Mouse (Mus musculus): ENCODE measurements around the gene Arfgap1.

Arfgap1 gene

GRCm38 (mm10) chr2:180967010-180967763 is at the start of gene Arfgap1:
Gene Arfgap1, plus strand, starts transcription at chr2:180967225.
- in situ Hi-C loops (cut with MseI, MboI), result no loop called here

DNA sequence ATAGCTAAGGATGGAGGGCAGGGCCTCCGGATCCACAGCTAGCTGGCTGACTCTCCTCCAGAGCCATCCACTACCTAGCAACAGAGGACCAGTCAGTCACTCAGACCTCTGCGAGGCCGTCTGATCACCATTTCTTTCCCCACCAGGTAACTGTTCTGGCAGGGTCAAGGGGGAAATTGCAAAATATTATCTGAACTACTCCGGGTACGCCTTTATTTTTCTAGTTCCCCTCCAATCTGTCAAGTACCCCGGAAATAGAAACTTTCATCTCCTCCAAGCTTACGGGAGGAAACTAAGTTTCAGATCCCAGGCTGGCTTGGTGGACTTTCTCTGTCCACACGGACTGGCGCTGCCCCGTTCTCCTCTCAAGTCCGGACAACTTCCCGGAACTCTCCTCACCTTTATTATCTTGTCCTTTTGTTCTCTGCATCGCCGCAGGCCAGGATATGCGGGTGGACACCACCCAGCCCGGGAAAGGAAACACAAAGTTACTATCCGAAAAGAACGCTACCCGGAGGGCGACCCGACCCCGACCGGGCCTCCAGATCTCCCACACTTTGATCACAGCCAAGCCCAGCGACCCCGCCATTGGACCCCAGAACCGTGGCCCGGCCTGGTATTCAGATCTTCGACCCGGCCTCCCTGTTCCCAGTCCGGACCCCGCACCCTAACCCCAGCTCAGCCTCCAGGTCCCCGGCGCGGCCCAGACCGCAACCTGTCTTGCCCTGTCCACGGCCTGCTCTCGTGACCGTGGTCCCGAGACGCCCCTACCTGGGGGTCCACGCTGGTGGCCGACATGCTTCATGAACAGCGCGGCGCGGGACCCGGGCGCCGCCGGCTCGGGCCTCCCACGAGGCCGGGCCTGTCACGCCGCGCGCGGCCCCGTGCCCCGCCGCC is 46.9 kb upstream of the Arfgap1 start:
- in situ Hi-C loops (cut with MseI, MboI), result loop anchor here in 1 of 2 experiments (5.0 kb wide), 1 partner anchor 42 kb away; no protein-coding TSS in a partner anchor

GRCm38 (mm10) chr2:180920810-180921400 is 46.1 kb upstream of the Arfgap1 start, which contains the start of gene Ythdf1:
Gene Ythdf1, minus strand, starts transcription at chr2:180920949.
- in situ Hi-C loops (cut with MseI, MboI), result loop anchor here in 1 of 2 experiments (5.0 kb wide), 1 partner anchor 41 kb away; no protein-coding TSS in a partner anchor

GRCm38 (mm10) chr2:180922739-180923138 is 44.3 kb upstream of the Arfgap1 start:
- in situ Hi-C loops (cut with MseI, MboI), result loop anchor here in 1 of 2 experiments (5.0 kb wide), 1 partner anchor 40 kb away; no protein-coding TSS in a partner anchor

- in situ Hi-C loops (cut with MseI, MboI), result loop anchor here in 1 of 2 experiments (5.0 kb wide), 1 partner anchor 37 kb away; no protein-coding TSS in a partner anchor
Measured at GRCm38 (mm10) chr2:180925176-180925575, 41.8 kb upstream of the Arfgap1 start.

DNA sequence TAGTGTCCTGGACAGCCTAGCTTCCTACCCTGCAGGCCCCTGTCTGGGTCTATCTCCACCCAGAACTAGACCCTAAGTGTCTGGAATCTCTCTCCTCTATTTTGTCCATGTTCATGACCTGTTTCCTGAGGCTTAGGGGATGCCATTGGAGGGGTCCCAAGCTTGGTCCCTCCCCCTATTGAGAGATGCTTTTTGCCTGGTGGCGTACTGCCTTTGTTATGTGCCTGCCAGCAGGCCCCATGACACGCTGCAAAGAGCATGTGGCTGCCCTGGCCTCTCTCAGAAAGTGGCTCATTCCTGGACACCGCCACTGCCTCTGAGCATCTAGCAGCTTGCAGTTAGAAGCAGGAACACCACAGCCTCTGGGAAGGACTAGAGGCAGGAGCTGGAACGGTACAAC is 38.3 kb upstream of the Arfgap1 start, which contains the start of gene Birc7:
Birc7 (plus strand) TSS at position 301 of the 400 bp plus-strand sequence.
- in situ Hi-C loops (cut with MseI, MboI), result loop anchor here in 1 of 2 experiments (5.0 kb wide), 1 partner anchor 34 kb away; no protein-coding TSS in a partner anchor

DNA sequence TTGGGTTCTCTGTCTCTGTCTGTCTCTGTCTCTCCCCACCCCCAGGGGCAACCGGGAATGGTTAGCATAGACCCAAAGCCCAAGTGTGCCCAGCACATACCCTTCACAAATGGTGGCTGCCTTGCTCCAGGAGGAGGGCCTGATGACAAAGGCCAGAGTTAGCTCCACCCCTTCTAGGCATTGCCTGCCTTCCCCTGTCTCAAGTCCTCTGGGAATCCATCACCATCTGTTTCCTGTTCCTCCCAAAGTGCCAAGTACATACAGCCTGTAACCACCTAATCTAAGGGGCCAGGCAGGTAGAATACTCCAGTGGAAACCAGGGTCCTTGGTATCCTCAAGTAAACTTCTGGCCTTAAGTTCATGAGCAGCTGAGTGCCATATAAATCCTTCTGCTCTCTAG is 34.6 kb upstream of the Arfgap1 start:
- in situ Hi-C loops (cut with MseI, MboI), result no loop called here

DNA sequence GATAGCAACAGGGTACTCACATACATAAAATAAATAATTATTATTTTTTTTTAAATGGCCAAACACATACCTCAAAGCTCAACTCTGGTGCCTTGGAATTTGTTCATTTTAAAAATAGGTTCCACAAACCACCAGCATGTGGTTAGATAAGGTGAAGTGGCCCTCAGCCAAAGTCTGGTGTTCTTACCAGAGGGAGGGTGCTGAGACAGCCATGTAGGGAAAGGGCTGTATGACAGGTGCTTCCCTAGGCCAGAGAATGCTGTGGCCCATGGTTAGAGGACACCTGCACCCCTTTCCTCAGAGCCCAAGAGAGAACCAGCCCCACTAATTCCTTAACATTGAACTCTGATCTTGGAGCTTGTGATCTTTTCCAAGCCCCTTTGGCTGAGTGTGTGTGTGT is 26.8 kb upstream of the Arfgap1 start:
- in situ Hi-C loops (cut with MseI, MboI), result no loop called here

DNA sequence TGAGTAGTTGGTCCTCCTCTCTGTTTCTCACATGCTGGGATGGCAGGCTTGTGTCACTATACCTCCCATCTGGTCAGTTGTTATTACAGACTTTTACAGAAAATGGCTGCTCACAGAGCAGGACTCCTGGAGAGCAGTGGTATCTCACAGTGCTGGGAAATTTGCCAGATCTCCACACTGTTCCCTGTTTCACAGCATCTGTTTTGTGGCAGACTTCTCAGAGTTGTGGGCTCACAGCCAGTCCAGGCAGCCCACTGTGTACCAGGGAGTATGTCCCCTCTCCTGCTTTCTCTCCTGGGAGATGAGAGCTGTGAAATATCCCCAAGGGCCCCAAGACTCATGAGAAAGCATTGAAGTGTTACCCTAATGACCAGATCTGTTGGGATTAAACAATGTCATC is 25.2 kb upstream of the Arfgap1 start:
- in situ Hi-C loops (cut with MseI, MboI), result no loop called here

DNA sequence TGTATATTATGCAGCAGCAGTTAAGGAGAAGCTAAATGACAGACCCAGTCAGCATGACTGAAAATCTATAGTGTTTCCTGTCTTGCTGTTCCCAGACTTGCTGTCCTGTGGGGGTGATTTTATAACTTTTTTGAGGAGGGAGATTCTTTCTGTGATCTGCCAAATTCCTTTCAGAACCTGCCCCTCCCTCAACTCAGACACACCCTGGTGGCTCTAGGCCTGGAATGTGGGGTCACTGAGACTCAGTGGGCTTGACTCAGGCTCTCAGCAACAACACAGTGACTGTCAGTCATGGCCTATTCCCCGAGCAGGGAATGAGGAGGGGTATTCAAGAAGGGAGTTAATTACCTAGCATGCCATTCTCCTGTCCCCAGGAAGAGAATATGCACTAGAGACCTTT is 17.1 kb upstream of the Arfgap1 start:
- in situ Hi-C loops (cut with MseI, MboI), result no loop called here

DNA sequence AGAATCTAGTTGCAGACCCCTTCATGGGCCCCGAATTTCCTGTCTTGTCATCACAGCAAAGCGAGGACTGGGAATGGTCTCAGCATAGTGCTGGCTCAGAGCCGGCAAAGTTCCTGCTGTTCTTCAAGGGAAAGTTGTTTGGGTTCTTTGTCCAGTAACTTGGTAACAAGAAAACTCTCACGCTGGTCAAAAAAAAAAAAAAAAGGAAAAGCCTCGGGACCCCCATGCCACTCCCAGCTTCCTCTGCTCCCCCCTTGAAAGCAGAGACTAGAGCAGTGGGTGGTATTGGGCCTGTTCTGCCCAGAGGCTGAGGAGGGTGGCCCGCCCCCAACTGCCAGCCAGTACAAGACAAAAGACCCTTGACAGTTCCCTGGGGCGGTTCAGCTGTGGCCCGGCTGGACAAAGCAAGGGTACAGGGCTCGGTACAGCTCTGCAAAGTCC is 14.3 kb upstream of the Arfgap1 start:
- in situ Hi-C loops (cut with MseI, MboI), result no loop called here

- in situ Hi-C loops (cut with MseI, MboI), result no loop called here
Measured at GRCm38 (mm10) chr2:180953638-180954037, 13.4 kb upstream of the Arfgap1 start.

DNA sequence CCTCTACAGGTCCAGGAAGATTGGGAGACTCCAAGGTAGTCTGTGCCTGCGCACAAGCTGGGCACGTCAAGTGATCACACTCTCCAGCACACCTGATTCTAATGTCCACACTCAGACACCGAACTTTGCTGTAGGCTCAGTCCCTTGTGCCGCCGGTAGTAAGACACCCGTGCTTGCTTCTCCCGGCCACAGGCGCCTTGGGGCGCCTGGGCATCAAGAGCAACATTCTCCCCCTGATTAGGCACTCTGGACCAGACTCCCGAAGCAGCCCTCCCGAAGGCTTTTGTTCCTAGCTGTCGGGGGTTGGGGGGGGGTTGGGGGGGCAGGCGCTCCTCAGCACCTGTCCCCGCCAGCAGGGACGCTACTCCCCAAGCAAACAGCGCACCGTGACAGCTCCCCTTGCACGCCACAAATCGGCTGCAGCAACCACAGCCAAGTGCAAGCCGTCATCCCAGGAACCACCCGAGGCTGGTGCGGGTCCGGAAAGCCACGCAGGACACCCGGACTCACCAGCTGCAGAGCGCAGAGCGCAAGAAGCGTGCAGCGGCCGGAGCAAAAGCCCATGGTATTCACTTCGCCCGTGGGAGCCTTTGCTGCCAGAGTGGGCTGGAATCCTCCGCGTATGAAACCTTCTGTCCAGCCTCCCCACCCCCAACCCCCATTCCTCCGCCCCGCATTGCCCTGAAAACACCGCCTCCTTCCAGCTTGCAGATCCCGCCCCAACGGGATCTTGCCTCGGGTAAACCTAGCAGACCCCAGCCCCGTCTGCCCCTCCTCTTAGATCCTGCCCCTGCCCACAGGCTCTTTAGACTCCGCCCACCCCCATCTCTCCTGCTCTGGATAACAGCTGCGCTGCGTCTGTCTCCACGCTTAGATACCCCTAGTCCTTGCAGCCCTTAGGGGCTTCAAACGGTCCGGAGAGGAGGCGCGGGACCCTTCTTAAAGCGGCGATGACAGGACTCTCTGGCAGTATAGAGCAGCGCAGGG is 12.7 kb upstream of the Arfgap1 start, which contains the start of gene Nkain4:
Nkain4 (minus strand) TSS at position 639 of the 987 bp plus-strand sequence.
- in situ Hi-C loops (cut with MseI, MboI), result no loop called here

DNA sequence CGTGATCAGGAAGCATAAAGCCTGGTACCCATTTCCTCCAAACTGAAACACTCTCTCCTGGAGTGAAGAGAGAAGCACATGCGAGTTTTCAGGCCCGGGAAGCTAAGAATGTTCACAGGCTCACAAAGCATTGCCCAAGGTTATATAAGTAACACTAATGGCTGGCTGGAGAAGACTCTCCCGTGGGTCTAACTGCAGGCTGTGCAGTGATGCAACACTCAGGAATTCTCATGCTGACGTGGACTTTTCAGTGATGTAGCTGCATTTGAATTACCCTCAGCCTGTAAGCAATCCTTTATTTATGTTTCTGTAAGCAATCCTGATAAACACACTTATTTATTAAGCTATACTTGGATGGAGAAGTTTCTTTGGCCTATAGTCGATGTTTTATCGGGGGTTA is 7.4 kb upstream of the Arfgap1 start:
- in situ Hi-C loops (cut with MseI, MboI), result loop anchor here (5.0 kb wide), 2 partner anchors 32 to 37 kb away; partner anchors contain the start of genes Birc7 (in 1 of the 2) and Ythdf1 (in 1 of the 2)

DNA sequence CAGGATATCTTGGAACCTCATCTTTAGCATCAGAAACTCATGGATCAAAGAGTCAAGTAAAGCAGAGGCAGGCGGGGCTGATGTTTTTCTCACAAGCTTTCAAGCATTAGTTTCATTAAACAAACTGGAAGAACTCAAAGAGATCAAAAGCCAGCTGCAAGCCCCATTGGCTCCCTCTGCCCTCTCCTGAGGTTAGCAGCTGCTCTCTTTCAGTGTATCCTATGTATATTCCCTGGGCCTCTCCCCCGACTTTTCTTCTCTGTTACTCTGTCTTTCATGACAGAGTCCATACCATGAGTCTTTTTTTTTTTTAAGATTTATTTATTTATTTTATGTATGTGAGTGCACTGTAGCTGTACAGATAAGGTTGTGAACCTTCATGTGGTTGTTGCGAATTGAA is 6.8 kb upstream of the Arfgap1 start:
- in situ Hi-C loops (cut with MseI, MboI), result loop anchor here (5.0 kb wide), 2 partner anchors 33 to 38 kb away; partner anchors contain the start of genes Birc7 (in 1 of the 2) and Ythdf1 (in 1 of the 2)

DNA sequence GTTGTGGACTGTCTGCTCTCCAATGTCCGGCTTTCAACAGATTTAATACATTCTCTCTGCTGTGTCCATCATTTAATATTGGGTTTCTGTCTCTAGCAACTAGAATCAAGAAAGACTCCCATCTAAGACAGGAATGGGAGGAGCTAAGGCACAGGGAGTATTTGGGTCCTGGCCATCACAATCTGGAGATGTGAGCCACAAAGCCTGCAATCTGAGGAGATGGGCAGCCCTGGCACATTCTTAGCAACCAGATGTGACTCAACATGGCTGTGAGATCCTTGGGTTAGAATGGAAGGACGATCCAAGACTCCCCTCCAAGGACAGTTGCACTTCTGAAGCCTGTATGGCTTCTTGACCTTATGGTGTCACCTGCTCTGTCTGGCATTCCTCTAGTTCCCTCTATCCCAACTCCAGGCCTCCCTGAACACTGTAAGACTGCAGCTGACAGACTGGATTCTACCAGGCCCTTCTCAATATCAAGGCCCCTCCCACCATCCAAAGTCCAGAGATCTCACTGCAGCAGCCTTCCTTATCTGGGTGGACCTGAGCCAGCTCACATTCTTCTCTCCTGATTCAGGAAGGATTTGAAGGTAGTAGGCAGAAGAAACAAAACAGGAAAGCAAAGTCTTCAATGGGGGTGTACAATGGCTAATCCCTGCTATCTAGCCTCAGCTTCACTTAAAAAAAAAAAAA is 4.3 kb upstream of the Arfgap1 start:
- in situ Hi-C loops (cut with MseI, MboI), result loop anchor here (5.0 kb wide), 2 partner anchors 35 to 40 kb away; partner anchors contain the start of genes Birc7 (in 1 of the 2) and Ythdf1 (in 1 of the 2)

GRCm38 (mm10) chr2:180963956-180964355 is 3.1 kb upstream of the Arfgap1 start:
- in situ Hi-C loops (cut with MseI, MboI), result loop anchor here (5.0 kb wide), 2 partner anchors 37 to 42 kb away; partner anchors contain the start of genes Birc7 (in 1 of the 2) and Ythdf1 (in 1 of the 2)

DNA sequence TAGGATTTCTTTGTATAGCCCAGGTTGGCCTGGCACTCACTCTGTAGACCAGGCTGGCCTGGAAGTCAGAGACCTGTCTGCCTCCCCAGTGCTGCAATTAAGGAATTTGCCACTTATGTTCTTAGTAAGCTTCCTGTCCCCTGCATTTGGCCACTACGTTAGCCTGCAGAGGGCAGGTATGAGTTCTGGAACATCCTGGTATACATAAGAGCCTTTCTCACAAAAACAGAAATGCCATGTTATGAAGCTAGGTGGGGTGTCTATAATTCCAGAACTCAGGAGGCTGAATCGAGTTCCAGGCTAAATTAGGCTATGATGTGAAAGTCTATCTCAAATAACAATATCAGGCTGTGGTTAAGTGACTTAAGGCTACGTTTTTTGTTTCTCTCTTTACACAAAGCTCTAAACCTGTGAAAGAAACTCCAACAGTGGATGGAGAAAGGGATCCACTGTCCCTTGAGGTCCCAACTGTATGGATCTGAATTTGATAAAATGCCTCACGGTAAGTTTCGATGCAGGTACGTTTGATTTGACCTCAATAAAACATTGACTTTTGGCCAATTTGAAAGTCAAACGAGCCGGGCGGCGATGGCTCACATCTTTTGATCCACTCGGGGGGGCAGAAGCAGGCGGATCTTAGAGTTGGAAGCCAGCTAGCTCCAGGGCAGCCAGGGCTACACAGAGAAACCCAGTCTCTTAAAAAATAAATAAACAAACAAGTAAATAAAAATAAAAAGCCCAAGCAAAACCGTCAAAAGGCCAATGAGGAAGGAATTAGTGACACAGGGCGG is 738 bp upstream of the Arfgap1 start:
- in situ Hi-C loops (cut with MseI, MboI), result no loop called here
